Mouse (Mus musculus): ENCODE data around the gene Sox30. TPM values are rescaled to one million over a fixed set of nuclear protein-coding genes. Genes with fewer than 3 reads are reported as not detected.
A peak's percentile ranks its signal among the peaks of the same experiment; 100 is the strongest.

Sox30 gene
- polyA plus RNA-seq, 1 experiment = not detected

- WGBS = 82% methylated on average over 8 of the region's 8 CpGs
- Histone ChIP-seq H3K27ac (ENCODE audit: control insufficient read depth, insufficient read depth, low read depth, low read length, poor library complexity) (no peak overlapping the region), H3K4me3 (replicated peaks; ENCODE audit: control insufficient read depth, low read depth, low read length) (no peak overlapping the region), H3K4me1 (ENCODE audit: control insufficient read depth, insufficient read depth, low read length) (no peaks in the 10 kb centered on the region)
- no peak for TF ChIP-seq POLR2A (IDR thresholded peaks at IDR 0.05; ENCODE audit: borderline replicate concordance, control insufficient read depth, low read depth, low read length)
- TF ChIP-seq CTCF (IDR thresholded peaks at IDR 0.05; ENCODE audit: control insufficient read depth, insufficient read depth, low read length) = no peak
Measured at GRCm38 (mm10) chr11:45974466-45974865, 5.6 kb upstream of the Sox30 start.

GRCm38 (mm10) chr11:45976061-45976460 is 4.0 kb upstream of the Sox30 start:
- Histone ChIP-seq H3K4me3 (replicated peaks; ENCODE audit: control insufficient read depth, low read depth, low read length) (no peak overlapping the region), H3K4me1 (ENCODE audit: control insufficient read depth, insufficient read depth, low read length) (no peaks in the 10 kb centered on the region), H3K27ac (ENCODE audit: control insufficient read depth, insufficient read depth, low read depth, low read length, poor library complexity) (no peak overlapping the region)
- TF ChIP-seq CTCF (IDR thresholded peaks at IDR 0.05; ENCODE audit: control insufficient read depth, insufficient read depth, low read length) (no peak), POLR2A (IDR thresholded peaks at IDR 0.05; ENCODE audit: borderline replicate concordance, control insufficient read depth, low read depth, low read length) (no peak)
- WGBS = 72% methylated on average over 3 of the region's 3 CpGs

- no peak overlapping the region for H3K27ac ChIP-seq (ENCODE audit: control insufficient read depth, insufficient read depth, low read depth, low read length, poor library complexity)
- H3K4me3 ChIP-seq (replicated peaks; ENCODE audit: control insufficient read depth, low read depth, low read length) = no peak overlapping the region
- TF ChIP-seq POLR2A (IDR thresholded peaks at IDR 0.05; ENCODE audit: borderline replicate concordance, control insufficient read depth, low read depth, low read length) = no peak
- TF ChIP-seq CTCF (IDR thresholded peaks at IDR 0.05; ENCODE audit: control insufficient read depth, insufficient read depth, low read length) = no peak
- whole genome bisulfite sequencing = 68% methylated on average over 19 of the region's 19 CpGs
- no peaks in the 10 kb centered on the region for H3K4me1 ChIP-seq (ENCODE audit: control insufficient read depth, insufficient read depth, low read length)
Measured at GRCm38 (mm10) chr11:45980893-45981253, 763 bp downstream of the Sox30 start.

DNA sequence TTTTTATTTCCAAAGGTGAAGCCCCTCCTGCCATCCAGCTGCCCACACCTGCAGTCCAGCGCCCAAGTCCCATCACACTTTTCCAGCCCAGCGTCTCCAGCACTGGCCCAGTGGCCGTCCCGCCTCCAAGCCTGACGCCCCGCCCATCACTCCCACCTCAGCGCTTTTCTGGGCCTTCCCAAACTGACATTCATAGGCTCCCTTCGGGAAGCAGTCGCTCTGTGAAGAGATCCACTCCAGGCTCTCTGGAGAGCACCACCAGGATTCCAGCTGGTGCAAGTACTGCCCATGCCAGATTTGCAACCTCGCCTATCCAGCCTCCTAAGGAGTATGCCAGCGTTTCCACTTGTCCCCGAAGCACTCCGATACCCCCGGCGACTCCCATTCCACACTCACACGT is 11.5 kb downstream of the Sox30 start:
- WGBS = 29% methylated on average over 16 of the region's 16 CpGs
- Histone ChIP-seq H3K4me1 (ENCODE audit: control insufficient read depth, insufficient read depth, low read length) (no peaks in the 10 kb centered on the region), H3K4me3 (replicated peaks; ENCODE audit: control insufficient read depth, low read depth, low read length) (no peak overlapping the region), H3K27ac (ENCODE audit: control insufficient read depth, insufficient read depth, low read depth, low read length, poor library complexity) (no peak overlapping the region)
- TF ChIP-seq POLR2A (IDR thresholded peaks at IDR 0.05; ENCODE audit: borderline replicate concordance, control insufficient read depth, low read depth, low read length) (no peak), CTCF (IDR thresholded peaks at IDR 0.05; ENCODE audit: control insufficient read depth, insufficient read depth, low read length) (no peak)

DNA sequence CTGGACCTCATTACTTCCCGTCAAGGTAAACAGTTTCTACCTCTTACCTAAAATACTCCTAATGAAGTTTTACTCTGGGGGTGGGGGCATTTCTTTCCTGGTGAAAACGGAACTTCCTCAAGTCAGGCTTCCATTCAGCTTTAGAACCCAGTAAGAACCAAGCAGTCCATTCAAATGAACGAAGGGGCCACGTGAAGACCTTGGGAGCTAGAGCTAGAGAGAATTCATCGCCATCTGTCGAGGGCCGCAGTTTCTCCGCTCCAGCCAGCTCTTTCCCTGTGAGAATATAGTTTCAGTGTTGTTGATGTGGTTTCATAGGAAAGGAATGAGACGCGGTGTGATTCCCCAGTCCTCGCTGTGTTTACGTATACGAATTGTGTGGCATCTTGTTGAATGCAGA is 12.0 kb downstream of the Sox30 start:
- WGBS = 58% methylated on average over 13 of the region's 13 CpGs
- Histone ChIP-seq H3K4me3 (replicated peaks; ENCODE audit: control insufficient read depth, low read depth, low read length) (no peak overlapping the region), H3K27ac (ENCODE audit: control insufficient read depth, insufficient read depth, low read depth, low read length, poor library complexity) (no peak overlapping the region), H3K4me1 (ENCODE audit: control insufficient read depth, insufficient read depth, low read length) (no peaks in the 10 kb centered on the region)
- TF ChIP-seq CTCF (IDR thresholded peaks at IDR 0.05; ENCODE audit: control insufficient read depth, insufficient read depth, low read length) (no peak), POLR2A (IDR thresholded peaks at IDR 0.05; ENCODE audit: borderline replicate concordance, control insufficient read depth, low read depth, low read length) (no peak)

DNA sequence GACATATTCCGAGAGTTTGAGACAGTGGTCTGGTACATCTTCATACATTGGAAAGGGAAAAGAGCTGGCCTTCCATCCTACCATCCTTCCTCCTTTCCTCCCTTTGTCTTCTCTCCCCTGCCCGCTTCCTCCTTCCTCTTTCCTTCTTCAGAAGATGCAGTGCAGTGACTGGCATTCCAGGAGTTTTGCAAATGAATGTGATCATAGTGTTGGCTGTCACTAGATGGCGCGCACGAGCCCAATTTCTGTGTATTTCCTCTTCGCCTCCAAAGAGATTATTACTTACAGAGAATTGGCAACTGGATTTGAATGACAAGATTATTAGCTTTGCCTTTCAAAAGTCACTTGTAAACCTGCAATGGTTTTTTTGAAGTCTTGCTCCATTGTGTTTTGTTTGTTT is 36.0 kb downstream of the Sox30 start:
- no peak for TF ChIP-seq POLR2A (IDR thresholded peaks at IDR 0.05; ENCODE audit: borderline replicate concordance, control insufficient read depth, low read depth, low read length)
- TF ChIP-seq CTCF (IDR thresholded peaks at IDR 0.05; ENCODE audit: control insufficient read depth, insufficient read depth, low read length) = peak; percentile 38
- no peaks in the 10 kb centered on the region for H3K4me1 ChIP-seq (ENCODE audit: control insufficient read depth, insufficient read depth, low read length)
- WGBS = 19% methylated on average over 6 of the region's 6 CpGs

DNA sequence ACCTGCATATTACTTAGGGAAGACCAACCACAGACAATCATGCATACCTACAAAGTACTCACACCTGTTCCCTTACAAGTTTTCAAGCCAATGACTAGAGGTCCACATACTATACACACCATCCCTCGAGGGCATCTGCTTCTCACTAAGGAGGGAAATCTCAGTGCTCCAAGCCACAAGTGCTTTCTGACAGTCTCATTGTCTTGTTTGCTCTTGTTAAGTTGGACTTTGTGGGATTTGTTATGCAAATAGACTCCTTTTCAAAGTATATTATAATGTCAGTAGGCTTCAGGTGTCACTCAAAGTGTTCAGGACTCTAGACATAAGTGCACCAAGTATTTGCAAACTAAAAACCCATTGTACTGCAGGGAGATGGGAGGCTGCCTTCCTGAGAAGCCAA is 40.1 kb downstream of the Sox30 start:
- H3K27ac ChIP-seq (ENCODE audit: control insufficient read depth, insufficient read depth, low read depth, low read length, poor library complexity) = no peak overlapping the region
- H3K4me1 ChIP-seq (ENCODE audit: control insufficient read depth, insufficient read depth, low read length) = no peaks in the 10 kb centered on the region; the same call in 1 of the 2 replicates
- 57% methylated on average over 1 of the region's 1 CpGs for WGBS
- no peak overlapping the region for H3K4me3 ChIP-seq (replicated peaks; ENCODE audit: control insufficient read depth, low read depth, low read length)
- TF ChIP-seq CTCF (IDR thresholded peaks at IDR 0.05; ENCODE audit: control insufficient read depth, insufficient read depth, low read length) (no peak), POLR2A (IDR thresholded peaks at IDR 0.05; ENCODE audit: borderline replicate concordance, control insufficient read depth, low read depth, low read length) (no peak)

More for the DNA sequence above, 36.0 kb downstream of the Sox30 start:
- Histone ChIP-seq H3K4me3 (replicated peaks; ENCODE audit: control insufficient read depth, low read depth, low read length) (no peak overlapping the region), H3K27ac (ENCODE audit: control insufficient read depth, insufficient read depth, low read depth, low read length, poor library complexity) (no peak overlapping the region)

- H3K4me3 ChIP-seq (replicated peaks; ENCODE audit: control insufficient read depth, low read depth, low read length) = no peak overlapping the region
- H3K4me1 ChIP-seq (ENCODE audit: control insufficient read depth, insufficient read depth, low read length) = no peaks in the 10 kb centered on the region; the same call in 1 of the 2 replicates
- H3K27ac ChIP-seq (ENCODE audit: control insufficient read depth, insufficient read depth, low read depth, low read length, poor library complexity) = no peak overlapping the region
- no peak for TF ChIP-seq CTCF (IDR thresholded peaks at IDR 0.05; ENCODE audit: control insufficient read depth, insufficient read depth, low read length)
- TF ChIP-seq POLR2A (IDR thresholded peaks at IDR 0.05; ENCODE audit: borderline replicate concordance, control insufficient read depth, low read depth, low read length) = no peak
Measured at GRCm38 (mm10) chr11:46021850-46022249, 41.7 kb downstream of the Sox30 start.

DNA sequence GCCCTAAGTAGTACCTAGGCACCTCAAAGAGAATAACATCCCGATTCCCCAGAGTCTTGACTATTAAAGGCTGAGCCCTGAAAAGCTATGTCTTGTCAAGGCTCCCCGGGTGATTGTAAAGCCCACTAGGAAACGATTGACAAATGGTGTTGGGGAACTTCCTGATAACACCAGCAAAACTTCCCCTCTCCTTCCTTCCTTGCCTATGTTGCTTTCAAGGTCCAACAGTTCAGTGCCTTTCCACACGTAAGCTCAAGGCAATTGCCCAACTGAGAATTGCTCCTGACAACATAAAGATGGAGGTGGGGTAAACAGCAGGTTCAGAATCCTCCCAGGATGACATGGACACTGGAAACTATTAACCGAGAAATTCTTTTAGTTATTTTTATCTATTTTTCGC is 42.9 kb downstream of the Sox30 start:
- Histone ChIP-seq H3K4me1 (ENCODE audit: control insufficient read depth, insufficient read depth, low read length) (no peaks in the 10 kb centered on the region; the same call in 1 of the 2 replicates), H3K4me3 (replicated peaks; ENCODE audit: control insufficient read depth, low read depth, low read length) (no peak overlapping the region), H3K27ac (ENCODE audit: control insufficient read depth, insufficient read depth, low read depth, low read length, poor library complexity) (peak overlapping the region; percentile 26; the same call in 1 of the 2 replicates)
- TF ChIP-seq CTCF (IDR thresholded peaks at IDR 0.05; ENCODE audit: control insufficient read depth, insufficient read depth, low read length) = no peak
- no peak for TF ChIP-seq POLR2A (IDR thresholded peaks at IDR 0.05; ENCODE audit: borderline replicate concordance, control insufficient read depth, low read depth, low read length)
- WGBS = 36% methylated on average over 6 of the region's 6 CpGs
